Mouse (Mus musculus) embryo, embryonic 11 days (tissue): ENCODE measurements around the gene Hap1.
"Not testable (repeated sequence)": the region's sequence is repeated elsewhere in the genome, so short reads cannot be mapped to it uniquely, and the experiment has no call there.

Source experiments
- DNase-seq: peaks from one replicate; pipeline ENCODE4 v3.0.0-alpha.2; 2015

The Hap1 gene

GRCm38 (mm10) chr11:100388588-100388987, 32.7 kb upstream of the Hap1 start:
- DNase-seq = no peak

GRCm38 (mm10) chr11:100387589-100388375, 31.9 kb upstream of the Hap1 start:
- peak; percentile 54 for DNase-seq

- DNase-seq = no peak
Observed at GRCm38 (mm10) chr11:100387111-100387510, 31.2 kb upstream of the Hap1 start.

- no peak for DNase-seq
Observed at GRCm38 (mm10) chr11:100386586-100386985, 30.7 kb upstream of the Hap1 start.

- DNase-seq = no peak
Observed at GRCm38 (mm10) chr11:100385016-100385415, 29.1 kb upstream of the Hap1 start.

DNA sequence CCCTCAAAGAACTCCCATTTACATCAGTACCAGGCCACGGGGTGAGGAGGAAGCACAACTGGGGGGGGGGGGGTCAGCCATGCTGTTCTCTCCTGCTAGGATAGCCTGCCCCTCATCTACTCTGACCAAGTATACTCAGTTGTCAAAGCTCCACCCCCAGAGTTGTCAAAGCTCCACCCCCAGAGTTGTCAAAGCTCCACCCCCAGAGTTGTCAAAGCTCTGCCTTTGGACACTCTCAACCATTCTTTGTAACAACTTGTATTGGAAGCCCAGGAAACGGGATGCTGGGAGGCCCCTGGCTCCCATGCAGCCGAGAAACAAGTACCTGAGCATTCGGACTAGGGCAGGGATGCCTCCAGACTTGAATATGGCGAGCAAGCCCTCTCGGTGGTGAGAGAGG, 26.8 kb upstream of the Hap1 start:
- no peak for DNase-seq

DNA sequence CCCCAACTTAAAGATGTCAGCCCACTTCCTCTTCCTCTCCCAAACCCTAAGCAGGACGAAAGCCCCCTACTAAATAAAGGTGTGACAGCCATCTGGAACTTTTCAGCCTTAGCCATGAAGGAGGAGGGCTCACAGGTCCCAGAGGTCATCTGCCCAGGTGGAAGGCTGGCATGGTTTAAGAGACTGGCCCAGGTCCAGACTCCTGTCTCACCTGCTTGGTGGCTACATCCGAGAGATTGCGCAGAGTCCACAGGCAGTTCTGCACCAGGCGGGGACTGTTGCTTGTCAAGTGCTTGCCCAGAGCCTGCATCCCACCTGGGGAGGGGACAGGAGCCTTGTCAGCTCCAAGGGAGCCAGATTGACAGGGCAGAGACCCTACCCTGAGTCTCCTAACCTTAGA, 23.4 kb upstream of the Hap1 start:
- DNase-seq = no peak

GRCm38 (mm10) chr11:100378446-100378845, 22.5 kb upstream of the Hap1 start:
- no peak for DNase-seq

GRCm38 (mm10) chr11:100377989-100378388, 22.1 kb upstream of the Hap1 start:
- DNase-seq = no peak

GRCm38 (mm10) chr11:100376746-100377389, 20.9 kb upstream of the Hap1 start:
- DNase-seq = no peak

DNA sequence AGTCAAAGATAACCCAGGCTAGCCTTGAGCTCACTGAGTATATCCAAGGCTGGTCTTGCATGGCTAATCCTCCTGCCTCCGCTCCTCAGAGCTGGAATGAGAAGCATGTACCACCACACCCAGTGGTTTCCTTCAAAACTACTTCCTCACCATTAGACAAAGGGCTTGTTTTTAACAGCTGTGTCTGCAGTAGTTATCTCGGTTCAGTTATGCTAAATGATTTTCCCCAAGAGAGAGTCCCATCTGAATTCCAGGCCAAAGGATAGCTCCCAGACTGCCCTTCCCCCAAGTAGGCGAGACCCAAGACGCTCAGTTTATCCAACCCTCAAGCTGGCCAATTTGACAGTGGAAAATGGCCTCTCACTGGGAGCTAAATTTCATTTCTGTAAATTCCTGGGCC, 20.1 kb upstream of the Hap1 start:
- DNase-seq = no peak

DNA sequence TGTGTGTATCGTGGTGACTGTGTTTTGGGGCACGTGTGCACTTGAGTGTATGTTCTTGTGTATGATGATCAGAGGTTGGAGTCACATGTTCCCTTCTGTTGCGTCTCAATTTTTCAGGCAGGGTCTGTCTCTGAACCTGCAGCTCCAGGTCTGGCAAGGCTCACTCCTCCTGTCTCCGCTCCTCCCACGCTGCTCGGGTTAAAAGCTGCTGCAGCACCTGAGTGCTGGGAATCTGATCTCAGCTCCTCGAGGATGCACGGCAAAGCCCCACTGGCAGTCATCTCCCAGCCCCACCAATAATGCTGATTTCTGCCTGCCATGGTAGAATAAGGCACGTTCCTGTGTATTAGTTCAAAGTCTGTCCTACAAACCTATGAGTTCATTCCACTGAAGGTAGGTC, 19.2 kb upstream of the Hap1 start:
- DNase-seq = no peak

GRCm38 (mm10) chr11:100371981-100372558, 16.1 kb upstream of the Hap1 start:
- peak; percentile 50 for DNase-seq

GRCm38 (mm10) chr11:100369822-100370221, 13.9 kb upstream of the Hap1 start:
- no peak for DNase-seq

DNA sequence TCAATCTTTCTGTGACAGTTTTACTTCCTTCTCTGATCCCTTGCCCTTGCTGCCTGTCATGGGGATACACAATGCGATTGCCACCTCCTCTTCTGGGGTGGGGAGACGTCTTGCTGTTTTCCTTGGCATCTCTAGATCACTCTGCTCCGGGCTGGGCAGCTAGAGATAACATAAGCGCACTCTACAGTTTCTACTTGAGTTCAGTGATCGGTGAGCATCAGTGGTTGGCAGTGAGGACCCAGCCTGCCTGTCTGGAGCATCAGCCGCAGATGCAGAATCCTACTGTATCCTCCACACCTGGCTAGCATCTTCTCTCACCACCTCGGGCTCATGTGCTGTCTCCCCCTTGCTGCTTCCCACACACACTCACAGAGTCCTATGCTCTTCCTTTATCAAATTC, 13.2 kb upstream of the Hap1 start:
- no peak for DNase-seq

DNA sequence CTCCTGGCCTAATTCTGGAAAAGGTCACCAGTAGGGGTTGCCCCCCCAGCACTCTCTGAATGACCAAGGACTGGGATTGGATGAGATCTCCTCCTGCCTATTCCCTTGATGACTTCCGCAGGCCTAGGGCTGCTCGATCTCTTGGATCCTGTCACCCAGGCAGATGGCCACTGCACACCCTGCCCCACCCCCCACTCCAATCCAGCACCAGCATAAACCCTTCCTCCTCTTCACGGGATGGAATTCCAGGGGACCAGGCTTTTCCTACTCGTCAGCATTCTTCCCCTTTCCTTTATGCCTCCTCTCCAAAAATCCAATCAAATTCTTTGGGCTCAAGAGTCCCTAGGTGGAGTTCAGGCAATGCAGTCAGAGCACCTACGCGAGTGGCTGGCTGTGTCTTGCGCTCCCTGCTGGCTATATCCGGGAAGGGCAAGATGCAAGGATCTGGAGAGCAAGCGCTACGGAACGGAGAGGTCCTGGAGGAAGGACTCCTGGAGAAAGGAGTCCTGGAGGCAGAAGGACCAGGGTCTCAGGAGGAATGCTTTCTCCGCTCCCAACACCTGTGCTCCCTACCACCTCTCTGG, 7.1 kb upstream of the Hap1 start:
- peak; percentile 76 for DNase-seq

DNA sequence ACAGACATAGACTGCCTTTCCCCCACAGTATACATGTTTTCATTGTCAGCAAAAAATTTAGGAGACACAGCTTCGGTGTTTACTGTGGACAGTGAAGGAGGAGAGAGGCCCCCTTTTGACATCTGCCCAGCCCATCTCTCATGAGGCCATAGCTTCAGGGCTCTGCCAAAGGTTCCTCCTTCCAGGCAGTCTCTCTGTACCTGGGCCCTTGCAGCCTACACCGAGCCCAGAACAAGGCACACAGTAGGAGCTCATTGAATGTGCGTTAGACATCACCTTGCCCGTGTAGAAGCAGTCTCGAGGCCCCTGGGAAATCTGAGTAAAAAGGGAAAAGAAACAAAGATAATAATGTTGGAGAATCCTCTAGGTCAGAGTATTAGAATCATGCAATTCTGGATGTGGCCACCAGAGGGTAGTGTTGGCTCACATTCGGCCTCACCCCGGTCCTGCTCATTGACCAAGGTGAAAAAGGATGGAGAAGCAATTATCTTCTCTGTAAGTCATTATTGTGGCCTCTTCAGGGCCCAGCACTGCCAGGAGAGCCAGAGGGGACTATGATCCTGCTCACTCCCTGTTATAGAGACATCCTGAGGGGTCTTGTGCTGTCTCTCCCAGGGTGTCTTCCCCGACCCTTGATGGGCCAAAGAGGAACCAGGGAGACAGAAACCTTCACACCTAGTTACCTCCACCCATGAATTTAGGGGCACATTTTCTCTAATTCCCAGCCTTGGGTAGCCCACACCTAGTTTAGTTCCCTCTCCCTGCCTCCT, 6.5 kb upstream of the Hap1 start:
- DNase-seq = peak; percentile 78

- DNase-seq = not testable (repeated sequence)
Observed at GRCm38 (mm10) chr11:100361059-100361458, 5.1 kb upstream of the Hap1 start.

GRCm38 (mm10) chr11:100360175-100360574, 4.2 kb upstream of the Hap1 start:
- DNase-seq = no peak

- no peak for DNase-seq
Observed at GRCm38 (mm10) chr11:100357408-100357807, 1.5 kb upstream of the Hap1 start.

- peak; percentile 27 for DNase-seq
Observed at GRCm38 (mm10) chr11:100356819-100357211, 887 bp upstream of the Hap1 start.

GRCm38 (mm10) chr11:100355151-100355951, 577 bp downstream of the Hap1 start:
- DNase-seq = peak; percentile 60
